Mouse (Mus musculus) cerebellum, adult 8-10 months (tissue): ENCODE results near the gene Ndufs5.

Experiments
- DNase-seq: peaks from one replicate; pipeline ENCODE4 v3.0.0; 2022

Ndufs5 gene

DNA sequence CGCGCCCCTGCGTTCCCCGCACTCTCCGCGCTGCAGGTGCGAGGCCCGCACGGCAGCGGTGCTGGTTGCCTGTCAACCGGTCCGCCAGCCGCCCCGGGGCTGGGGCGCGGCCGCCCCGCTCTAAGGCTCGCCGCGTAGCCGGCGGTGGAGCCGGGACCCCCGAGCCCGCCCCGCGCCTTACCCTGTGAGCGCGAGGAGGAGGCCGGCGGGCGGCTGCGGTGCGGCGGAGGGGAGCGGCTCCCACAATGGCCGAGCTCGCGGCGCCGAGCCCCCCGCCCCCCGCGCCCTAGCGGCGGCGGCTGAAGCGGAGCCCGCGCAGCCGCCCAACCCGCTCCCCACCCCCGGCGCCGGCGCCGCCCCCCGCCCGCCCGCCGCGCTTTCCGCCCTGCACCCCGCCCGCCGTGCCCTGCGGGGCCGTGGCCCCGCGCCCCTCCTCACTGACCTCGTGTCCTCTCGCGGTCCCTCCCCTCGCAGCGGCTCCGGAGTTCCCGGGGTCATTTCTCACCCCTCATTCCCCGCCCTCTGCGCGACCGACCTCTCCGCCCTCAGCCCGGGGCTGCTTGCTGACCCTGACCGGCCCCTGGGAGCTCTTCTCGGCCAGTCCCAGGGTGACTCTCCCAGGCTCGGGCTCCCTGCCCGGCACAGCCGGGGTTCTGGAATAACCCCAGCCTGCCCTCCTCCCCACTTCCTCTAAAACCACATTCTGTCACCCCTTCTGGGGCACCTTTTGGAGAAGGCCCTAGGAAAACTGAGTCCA, 30.8 kb downstream of the Ndufs5 start:
- peak; percentile 75 for DNase-seq

DNA sequence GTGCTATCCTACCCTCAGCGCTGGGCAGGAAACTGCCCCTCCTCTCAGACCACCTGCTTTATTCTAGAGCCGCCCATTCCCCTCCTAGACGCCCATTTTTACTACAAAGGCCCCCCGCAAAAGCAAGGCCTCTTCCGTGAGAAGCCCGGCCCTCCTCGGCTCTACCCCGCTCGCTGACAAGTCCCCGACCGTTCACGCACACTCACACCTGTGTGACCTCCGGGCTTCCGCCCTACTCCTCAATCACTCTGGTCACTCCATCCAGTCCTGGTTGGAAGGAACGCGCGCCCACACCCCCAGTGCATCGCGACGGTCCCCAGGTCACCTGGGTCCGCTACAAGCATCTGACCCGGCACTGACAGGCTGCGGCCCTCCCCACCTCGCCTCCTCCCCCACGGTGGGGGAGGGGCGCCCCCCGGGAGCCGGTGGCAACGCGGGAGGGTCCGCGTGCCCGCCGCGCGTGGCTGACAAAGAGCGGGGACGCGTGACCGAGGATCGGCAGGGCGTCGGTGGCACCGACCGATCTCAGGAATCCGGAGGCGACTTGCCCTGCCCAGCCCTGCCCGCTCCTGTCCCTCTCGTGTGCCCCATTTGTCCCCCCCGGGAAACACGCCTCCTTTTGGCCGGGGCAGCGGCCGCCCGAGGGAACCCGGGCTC, 31.5 kb downstream of the Ndufs5 start:
- peak; percentile 61 for DNase-seq

DNA sequence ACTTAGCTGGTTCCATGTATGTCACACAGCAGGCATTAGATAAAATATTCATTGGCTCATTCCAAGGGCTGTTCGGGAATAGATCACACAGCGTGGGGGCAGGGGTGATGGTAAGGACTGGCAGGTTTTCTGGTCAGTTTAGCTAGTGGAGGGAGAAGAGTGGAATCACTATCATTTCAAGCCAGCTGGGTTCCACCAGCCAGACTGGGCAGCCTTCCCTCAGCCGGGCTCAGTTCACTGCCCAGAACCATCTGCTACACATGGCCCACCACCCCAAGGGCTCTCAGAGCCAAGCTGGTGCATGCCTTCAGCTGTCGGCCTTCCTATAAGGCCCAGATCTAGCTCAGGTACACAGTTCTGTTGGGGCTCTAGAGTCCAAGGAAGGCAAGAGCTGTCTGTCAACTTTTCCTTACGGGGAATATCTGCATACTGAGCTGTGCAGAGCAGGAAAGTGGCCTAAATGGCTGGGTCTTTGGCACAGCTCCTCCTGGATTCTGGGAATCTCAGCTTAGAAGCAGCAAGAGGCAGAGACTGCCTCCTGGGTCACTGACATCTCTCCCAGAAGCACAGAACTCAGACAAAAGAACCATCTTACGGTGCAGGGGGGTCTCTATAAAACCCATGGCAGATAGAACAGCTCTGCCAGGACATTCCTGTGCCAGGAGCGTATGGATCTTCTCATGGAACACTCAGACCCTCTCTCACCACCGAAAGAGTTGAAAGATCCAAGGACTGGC, 32.3 kb downstream of the Ndufs5 start:
- peak; percentile 81 for DNase-seq

DNA sequence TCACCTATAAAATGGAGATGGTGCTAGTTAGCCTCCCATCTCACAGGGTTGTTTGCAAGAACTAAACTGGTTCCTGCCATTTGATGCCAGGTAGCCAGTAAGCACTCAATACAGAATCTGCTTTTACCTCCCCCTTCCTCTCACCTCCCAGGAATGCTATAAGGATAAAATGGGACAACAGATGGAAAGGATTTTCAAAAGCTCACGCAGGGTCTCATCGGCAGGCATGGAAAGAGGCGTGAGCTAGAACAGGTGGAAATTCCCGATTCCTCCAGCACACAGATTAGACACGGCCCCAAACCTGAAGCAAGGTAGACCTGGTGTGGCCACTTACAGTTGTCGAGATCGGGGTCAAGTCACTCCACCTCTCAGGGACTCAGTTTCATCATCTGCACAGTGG, 33.0 kb downstream of the Ndufs5 start:
- DNase-seq: no peak

DNA sequence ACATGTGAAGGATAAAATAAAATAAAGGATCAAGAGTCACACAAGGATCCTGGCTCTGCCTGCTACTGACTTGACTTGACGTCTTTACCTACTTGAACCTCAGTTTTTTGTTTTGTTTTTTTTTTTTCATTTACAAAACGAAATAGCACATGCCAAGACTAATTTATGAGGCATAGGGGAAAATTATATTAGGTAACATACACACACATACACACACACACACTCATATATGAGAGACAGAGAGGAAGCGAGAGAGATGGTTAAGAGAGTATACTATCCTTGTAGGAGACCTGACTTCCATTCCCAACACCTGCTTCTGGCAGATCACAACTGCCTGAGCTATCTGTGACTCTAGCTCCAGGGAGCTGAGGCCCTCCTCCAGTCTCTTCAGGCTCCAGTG, 33.7 kb downstream of the Ndufs5 start, which contains the start of gene Macf1:
TSS of gene Macf1 (minus strand) at position 101 of the 400 bp plus-strand sequence.
- peak; percentile 18 for DNase-seq

DNA sequence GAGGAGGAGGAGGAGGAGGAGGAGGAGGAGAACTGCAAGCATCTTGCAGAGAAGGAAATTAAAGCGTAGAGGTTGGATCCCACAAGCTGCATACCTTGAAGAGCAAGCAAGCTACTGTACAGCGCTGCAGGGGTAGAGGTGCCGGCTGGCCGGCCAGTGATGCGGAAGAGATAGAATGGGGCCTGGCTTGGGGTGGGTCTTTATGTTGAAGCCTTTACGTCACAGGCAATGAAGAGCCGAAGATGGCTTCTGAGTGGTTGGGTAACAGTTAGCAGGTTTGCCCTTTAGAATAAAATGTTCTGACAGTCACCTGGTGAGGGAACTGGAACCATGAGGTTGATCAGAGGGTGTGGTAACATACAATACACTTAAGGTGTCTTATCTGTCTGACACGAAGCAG, 35.7 kb downstream of the Ndufs5 start:
- peak; percentile 36 for DNase-seq

DNA sequence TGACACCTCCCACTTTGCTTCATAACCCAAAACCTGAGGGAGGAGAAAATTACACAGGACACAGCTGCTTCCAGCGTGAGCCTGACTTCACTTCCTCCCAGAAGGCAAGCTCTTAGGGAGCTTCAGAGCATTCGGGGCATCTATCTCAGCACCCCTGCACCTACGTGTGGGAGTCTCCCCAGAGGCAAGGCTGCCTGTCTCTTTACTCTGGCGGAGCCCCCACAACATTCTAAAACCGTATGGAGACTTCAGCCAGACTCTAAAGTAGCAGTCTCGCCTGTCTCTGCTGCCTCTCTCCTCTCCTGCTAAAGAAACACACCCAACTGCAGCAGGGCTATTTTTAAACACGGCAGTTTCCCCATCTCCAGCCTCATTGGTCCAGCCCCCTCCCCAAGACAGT, 37.0 kb downstream of the Ndufs5 start:
- DNase-seq: peak; percentile 12

DNA sequence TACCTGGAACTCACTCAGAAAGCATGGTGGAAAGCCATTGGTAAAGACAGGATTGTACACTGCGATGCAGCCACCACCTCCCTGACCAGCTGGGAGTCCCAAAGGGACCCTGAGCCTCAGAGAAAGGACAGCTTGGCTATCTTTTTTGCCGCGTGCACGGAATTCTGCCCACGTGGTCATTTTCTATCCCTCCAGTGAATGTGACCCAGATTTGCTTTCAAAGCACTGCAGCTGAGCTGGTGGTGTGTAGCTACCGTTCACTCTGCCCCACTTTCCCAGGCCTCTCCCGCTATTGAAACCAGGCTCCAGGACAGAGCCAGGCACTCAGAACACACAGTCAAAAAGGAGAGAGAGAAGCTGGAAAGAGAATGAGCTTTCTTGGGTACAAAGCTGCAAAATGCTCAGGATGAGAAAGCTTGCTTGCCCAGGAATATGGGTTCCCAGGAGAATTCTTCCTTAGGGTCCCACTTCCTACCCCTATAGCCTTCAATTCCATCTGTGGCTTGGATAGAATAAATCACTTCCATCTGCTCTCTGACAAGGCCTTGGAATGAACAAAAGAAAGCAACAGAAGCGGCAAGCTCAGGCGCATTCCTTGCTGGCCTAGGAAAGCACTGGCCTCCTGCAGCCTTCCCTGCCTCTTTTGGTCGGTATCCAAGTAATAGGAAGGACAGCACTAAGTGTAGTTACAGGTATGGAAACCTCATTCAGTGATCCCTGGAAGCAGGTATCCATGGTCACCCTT, 40.8 kb downstream of the Ndufs5 start:
- DNase-seq: peak; percentile 58

DNA sequence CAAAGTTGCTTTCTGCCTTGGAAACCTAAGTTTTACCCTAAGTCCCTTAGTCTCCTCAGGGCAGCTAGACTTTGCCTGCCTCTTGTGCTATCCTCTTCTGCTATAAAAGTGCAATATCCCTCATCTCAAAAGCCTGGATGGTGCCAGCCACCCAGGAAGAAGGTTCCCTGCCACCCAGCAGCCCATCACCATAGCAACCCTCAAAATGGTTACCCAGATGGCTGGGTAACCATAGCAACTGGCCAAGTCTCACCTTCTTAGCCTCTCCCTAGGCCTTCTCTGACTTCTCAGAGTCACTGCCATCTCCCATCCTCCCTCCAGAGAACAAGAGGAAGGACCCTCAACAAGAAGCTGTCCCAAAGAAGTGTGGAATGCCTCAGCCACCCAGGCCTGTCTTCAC, 47.4 kb downstream of the Ndufs5 start:
- no peak for DNase-seq

DNA sequence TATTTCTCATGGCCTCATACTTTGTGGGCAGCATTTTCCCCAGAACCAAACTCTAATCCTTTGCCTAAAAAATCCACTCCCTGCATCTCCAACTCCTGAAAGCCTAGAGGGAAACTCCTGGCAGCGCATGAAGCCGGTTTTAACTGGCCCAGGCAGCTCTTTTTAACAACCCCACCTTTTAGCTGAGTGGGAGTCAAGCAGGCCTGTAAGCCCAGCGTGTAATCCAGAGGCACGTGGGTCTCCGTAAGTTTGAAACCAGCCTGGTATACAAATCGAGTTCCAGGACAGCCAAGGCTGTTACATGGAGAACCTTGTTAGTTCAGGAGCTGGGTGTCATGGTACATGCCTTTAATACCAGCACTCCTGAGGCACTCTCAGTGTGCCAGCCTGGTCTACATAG, 48.3 kb downstream of the Ndufs5 start:
- no peak for DNase-seq

DNA sequence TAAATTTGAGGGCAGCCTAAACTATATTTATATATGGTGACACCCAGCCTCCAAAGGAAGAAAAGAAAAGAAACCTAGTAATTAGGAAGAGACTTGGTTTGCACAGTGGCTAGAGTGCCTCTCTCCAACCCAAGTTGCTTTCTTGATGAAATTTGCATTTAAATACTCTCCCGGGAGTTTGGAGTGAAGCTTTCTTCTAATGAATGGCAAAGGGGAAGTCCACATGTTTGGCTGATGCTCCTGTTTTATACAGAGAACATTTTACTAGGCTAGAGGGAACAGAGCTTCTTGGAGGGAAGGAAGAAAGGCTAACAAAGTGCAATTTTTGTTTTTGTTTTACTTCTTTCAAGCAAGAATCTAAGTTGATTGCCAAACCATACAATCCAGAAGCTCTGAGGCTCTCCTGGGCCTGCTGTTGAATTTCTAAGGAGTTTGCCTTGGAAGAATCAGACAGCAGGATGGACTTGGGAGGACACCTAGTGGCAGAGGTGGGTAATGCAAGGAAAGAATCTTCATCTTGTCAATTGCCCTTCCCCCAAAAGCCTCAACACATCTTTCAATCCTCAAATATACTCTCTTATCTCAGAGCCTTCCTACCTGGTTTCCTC, 50.6 kb downstream of the Ndufs5 start:
- peak; percentile 89 for DNase-seq

DNA sequence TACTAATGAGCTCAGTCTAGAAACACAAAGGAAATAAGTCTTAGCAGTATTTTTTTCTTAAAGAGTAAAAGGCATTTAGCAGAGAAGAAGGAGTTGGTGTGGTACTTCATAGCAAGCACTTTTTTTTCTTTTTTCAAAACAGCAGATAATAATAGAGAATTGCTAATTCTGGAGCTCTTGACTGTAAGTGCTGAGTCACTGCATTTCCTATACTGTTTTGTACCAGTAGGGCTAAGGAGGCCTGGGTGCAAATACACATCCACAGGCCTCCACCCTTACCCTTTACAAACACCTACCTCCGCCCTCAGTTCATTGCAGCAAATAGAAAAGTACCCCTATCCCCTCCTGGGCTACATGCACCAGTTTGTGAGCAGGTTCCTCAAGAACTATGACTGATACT, 51.5 kb downstream of the Ndufs5 start:
- DNase-seq: no peak

DNA sequence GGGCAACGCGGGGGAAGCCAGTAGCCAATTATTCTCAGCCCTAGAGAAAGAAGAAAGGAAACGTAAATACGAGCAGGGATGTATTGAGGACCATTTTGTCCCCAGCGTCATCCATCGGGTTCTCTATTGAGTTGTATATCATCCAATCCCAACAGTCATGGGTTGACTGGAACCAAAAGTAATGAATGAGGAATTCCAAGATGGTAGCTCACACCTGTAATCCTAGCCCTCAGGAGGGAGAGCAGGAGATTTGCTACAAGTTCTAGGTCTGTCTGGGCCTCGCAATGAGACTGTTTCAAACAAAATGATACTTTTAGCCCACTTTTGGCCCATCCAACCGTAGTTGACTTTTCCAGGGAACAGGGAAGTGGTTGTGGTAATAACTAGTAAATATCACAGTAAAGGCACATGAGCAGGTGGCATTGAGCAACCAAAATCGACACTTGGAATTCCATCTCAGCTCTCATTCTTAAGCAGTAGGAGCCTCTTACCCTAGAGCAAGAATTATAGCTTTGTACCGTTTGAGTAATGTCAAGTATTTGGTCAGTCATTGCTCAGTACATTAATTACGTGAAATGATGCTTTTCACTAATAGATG, 52.2 kb downstream of the Ndufs5 start:
- DNase-seq: no peak

DNA sequence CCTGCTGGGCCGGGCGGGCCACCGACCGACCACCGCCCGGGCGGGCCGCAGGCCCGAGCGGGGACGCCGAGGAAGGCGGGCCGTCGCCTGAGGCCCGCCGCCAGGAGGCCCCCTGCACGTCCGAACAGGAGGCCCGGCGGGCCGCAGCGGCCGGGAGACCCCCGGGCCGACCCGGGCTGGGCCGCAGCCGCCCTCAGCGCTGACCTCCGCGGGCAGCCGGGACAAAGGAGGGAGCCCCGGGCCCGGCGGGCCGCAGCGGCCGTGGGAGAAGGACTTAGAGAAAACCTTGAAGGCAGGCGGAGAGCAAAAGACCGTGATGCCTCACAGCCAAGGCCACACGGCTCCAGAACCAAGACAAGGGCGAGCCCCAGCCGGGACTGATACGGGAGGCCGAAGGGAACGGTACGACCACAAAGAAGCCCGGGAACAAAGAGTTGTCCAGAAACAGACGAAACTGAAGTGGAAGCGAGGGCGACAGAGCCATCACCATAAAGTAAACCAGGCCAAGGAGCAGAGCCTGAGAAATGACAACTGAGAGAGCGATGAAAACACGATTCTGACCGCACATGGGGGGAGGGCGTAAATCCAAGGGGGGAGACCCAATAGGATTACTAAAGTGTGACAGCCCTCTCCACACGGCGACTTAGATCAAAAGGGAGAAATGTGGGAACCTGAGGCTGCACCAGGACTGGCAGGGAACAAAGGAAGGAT, 52.9 kb downstream of the Ndufs5 start:
- DNase-seq: no peak

DNA sequence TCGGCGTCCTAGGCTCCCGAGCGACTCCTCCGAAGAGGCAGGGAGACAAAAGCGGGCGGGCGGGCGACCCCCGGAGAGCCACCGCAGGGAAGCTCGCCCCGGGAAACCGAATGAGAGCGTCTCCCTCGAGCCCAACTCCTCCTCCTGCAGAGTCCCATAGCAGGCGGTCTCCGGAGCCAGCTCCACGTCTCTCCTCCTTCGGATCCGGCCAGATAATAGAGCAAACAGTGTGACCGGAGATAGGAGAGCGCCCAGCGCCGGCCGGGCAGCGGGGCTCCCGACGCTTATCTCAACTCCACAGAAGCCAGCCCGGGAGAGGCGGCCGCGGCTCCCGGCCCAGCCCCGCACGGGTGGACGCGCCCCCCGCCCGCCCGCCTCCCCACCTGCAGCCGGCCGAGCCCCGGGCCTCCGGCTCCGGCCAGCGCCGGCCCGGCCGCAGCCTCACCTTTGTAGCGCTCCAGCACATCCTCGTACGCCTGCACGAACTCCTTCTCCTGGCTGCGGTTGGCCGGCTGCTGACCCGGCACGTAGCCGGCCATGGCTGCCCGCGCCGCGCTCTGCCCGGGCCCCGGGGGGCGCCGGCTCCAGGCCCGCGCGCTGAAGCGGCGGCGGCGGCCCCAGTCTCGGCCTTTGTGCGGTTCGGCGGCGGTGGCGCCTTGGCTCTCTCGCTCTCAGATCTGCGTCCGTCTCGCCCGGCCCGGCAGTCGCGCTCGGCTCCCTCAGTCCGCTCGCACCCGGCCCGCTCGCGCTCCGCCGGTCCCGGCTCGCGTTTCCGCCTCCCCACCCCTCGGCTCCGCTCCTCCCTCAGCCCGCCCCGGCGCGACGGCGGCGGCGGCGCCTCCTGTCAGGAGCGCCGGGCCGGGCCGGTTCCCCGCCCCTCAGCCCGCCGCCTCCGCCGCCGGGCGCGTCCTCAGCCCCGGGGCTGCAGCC, 53.7 kb downstream of the Ndufs5 start:
- DNase-seq: peak; percentile 59

DNA sequence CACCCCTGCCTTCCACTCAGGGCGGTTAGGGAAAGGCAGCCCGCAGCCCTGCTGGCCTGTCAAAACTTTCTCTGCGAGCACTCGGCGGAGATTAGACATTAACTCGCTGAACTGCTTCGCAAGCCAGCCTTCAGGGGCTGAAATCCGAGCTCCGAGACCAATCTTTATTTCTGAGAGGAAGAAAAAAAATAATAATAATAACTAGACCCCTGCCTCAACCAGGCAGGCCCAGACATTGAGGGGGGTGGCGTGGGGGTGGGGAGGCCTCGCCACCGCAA, 54.4 kb downstream of the Ndufs5 start:
- DNase-seq: no peak

DNA sequence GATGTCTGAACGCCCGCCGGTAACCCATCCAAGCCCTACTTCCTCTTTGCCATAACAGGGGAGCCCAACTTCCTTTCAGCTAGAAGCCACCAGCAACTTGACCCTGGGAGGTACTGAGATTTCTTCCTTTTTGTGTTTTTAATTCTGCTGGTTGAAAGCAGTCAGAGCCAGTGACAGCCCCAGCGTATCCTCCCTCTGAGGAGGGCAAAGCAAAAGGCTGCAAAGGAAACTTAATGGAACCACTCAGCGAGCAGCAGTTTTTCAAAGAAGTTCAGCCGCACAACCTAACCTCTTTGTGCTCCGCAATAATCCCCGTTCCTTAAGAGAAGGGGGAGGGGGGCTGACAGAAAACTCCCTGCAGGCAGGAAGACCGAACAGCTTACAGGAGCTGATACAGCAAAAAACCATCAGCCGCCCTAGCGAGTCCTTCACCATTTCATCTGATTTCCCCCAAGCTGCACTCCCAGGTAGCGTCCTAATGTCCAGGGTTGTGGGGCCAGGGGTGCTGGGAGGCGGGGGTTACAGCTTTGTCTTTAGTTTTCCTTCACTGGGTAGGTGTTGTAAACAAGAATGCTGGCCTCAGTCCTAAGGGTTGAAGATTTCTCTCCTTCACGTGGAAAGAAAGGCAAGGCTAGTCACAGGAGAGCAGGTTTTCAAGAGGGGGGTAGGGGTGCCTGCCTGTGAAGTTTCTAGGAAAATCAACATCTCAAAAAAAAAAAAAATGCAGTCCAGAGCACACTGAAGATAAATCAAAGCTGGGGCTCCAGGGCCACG, 54.9 kb downstream of the Ndufs5 start:
- DNase-seq: no peak
